Mouse (Mus musculus) liver, embryonic 11.5 days (tissue): ENCODE measurements at regions not wholly inside any gene's neighbourhood (a gene's known extent, or its start where the extent isn't known, plus 50 kb on each side); places are given as distances from the start of the nearest gene placed in this dataset.

Experiments
- ATAC-seq: fragments of 200-750 bp; cut with Nextera tagmentation; replicated peaks from 2 replicates; pipeline ENCODE4 v1.8.0; 2017; ENCODE audit warnings: moderate number of reproducible peaks, mild to moderate bottlenecking, moderate TSS enrichment, moderate library complexity; ENCODE audit not compliant: low FRiP score
- DNase-seq: peaks from one replicate; pipeline ENCODE4 v3.0.0-alpha.2; 2017; ENCODE audit warnings: low spot score
- H3K27ac ChIP-seq: fragments of 300-500 bp; sonication (generic); 2 replicates; pipeline ENCODE4 v1.5.1; 2014; ENCODE audit warnings: mild to moderate bottlenecking, low read depth, low read length, control low read depth
- H3K27me3 ChIP-seq: fragments of 300-500 bp; sonication (generic); replicated peaks from 2 replicates; pipeline ENCODE4 v1.6.1; 2014; ENCODE audit warnings: low read length, mixed read lengths; ENCODE audit not compliant: control insufficient read depth, insufficient read depth
- H3K36me3 ChIP-seq: fragments of 300-500 bp; sonication (generic); 2 replicates; pipeline ENCODE4 v1.6.1; 2014; ENCODE audit warnings: mild to moderate bottlenecking, low read length, moderate library complexity, mixed read lengths; ENCODE audit not compliant: control insufficient read depth, insufficient read depth
- H3K4me1 ChIP-seq: fragments of 300-500 bp; sonication (generic); replicated peaks from 2 replicates; pipeline ENCODE4 v1.6.1; 2014; ENCODE audit warnings: low read length, mixed read lengths; ENCODE audit not compliant: control insufficient read depth, insufficient read depth
- H3K4me2 ChIP-seq: fragments of 300-500 bp; sonication (generic); 2 replicates; pipeline ENCODE4 v1.6.1; 2014; ENCODE audit warnings: mild to moderate bottlenecking, control low read depth, moderate library complexity
- H3K4me3 ChIP-seq: fragments of 300-500 bp; sonication (generic); 2 replicates; pipeline ENCODE4 v1.5.1; 2014; ENCODE audit warnings: low read depth, low read length, control low read depth
- H3K9ac ChIP-seq: fragments of 300-500 bp; sonication (generic); 2 replicates; pipeline ENCODE4 v1.6.1; 2014; ENCODE audit warnings: low read depth, low read length, control low read depth
- H3K9me3 ChIP-seq: fragments of 300-500 bp; sonication (generic); 2 replicates; pipeline ENCODE4 v1.6.1; 2016; ENCODE audit warnings: low read length, inconsistent platforms, mixed read lengths; ENCODE audit not compliant: control insufficient read depth
- WGBS: fragments of 180-500 bp; shearing (Covaris S2); extraction: QIAGEN DNeasy Blood & Tissue Kit; methylation state at CpG from one replicate; pipeline ENCODE4 v1.1.7; 2014; 5-methylcytosine and 5-hydroxymethylcytosine counted together

GRCm38 (mm10) chr8:126696346-126697010 lies 102.7 kb upstream of the Irf2bp2 start:
- H3K9ac ChIP-seq = no peak overlapping the region
- no peak overlapping the region for H3K27ac ChIP-seq
- DNase-seq = no peak
- no peak overlapping the region for H3K4me2 ChIP-seq
- no peak; the same call in 1 of the 2 replicates for ATAC-seq
- H3K9me3 ChIP-seq = no peaks in the 10 kb centered on the region
- H3K36me3 ChIP-seq = no peaks in the 10 kb centered on the region
- no peaks in the 10 kb centered on the region; the same call in 1 of the 2 replicates for H3K4me1 ChIP-seq
- no peak overlapping the region for H3K4me3 ChIP-seq
- 61% methylated on average over 7 of the region's 7 CpGs for WGBS
- H3K27me3 ChIP-seq = no peaks in the 10 kb centered on the region

- Histone ChIP-seq H3K4me1 (no peaks in the 10 kb centered on the region; the same call in 1 of the 2 replicates), H3K9me3 (no peaks in the 10 kb centered on the region), H3K4me3 (no peak overlapping the region), H3K27ac (no peak overlapping the region), H3K4me2 (no peak overlapping the region), H3K36me3 (no peaks in the 10 kb centered on the region), H3K27me3 (no peaks in the 10 kb centered on the region), H3K9ac (no peak overlapping the region)
- WGBS = 76% methylated on average over 7 of the region's 7 CpGs
- DNase-seq (no peak), ATAC-seq (no peak)
Measured at GRCm38 (mm10) chr8:126694370-126694769, 100.6 kb upstream of the Irf2bp2 start.

GRCm38 (mm10) chr8:126693642-126694041 lies 99.9 kb upstream of the Irf2bp2 start:
- no peaks in the 10 kb centered on the region for H3K27me3 ChIP-seq
- no peak overlapping the region for H3K4me3 ChIP-seq
- no peak for ATAC-seq
- no peak overlapping the region for H3K4me2 ChIP-seq
- H3K27ac ChIP-seq = no peak overlapping the region
- no peak for DNase-seq
- 56% methylated on average over 1 of the region's 1 CpGs for WGBS
- H3K4me1 ChIP-seq = no peaks in the 10 kb centered on the region; the same call in 1 of the 2 replicates
- no peaks in the 10 kb centered on the region for H3K36me3 ChIP-seq
- H3K9ac ChIP-seq = no peak overlapping the region
- H3K9me3 ChIP-seq = no peaks in the 10 kb centered on the region

- no peak for ATAC-seq
- no peaks in the 10 kb centered on the region for H3K9me3 ChIP-seq
- H3K9ac ChIP-seq = no peak overlapping the region
- DNase-seq = no peak
- no peak overlapping the region for H3K4me2 ChIP-seq
- no peaks in the 10 kb centered on the region for H3K27me3 ChIP-seq
- no peaks in the 10 kb centered on the region; the same call in 1 of the 2 replicates for H3K4me1 ChIP-seq
- no peak overlapping the region for H3K4me3 ChIP-seq
- 91% methylated on average over 3 of the region's 3 CpGs for WGBS
- H3K36me3 ChIP-seq = no peaks in the 10 kb centered on the region
- H3K27ac ChIP-seq = no peak overlapping the region
Measured at GRCm38 (mm10) chr8:126692711-126693110, 98.9 kb upstream of the Irf2bp2 start.

GRCm38 (mm10) chr8:126692263-126692662 lies 98.5 kb upstream of the Irf2bp2 start:
- Histone ChIP-seq H3K27ac (no peak overlapping the region), H3K27me3 (no peaks in the 10 kb centered on the region), H3K36me3 (no peaks in the 10 kb centered on the region), H3K4me3 (no peak overlapping the region), H3K4me1 (no peaks in the 10 kb centered on the region; the same call in 1 of the 2 replicates), H3K4me2 (no peak overlapping the region), H3K9me3 (no peaks in the 10 kb centered on the region), H3K9ac (no peak overlapping the region)
- DNase-seq (no peak), ATAC-seq (no peak)
- 61% methylated on average over 3 of the region's 3 CpGs for WGBS

- Histone ChIP-seq H3K4me2 (no peak overlapping the region), H3K27ac (no peak overlapping the region), H3K9me3 (no peaks in the 10 kb centered on the region), H3K27me3 (no peaks in the 10 kb centered on the region), H3K4me1 (no peaks in the 10 kb centered on the region; the same call in 1 of the 2 replicates), H3K4me3 (no peak overlapping the region), H3K9ac (no peak overlapping the region), H3K36me3 (no peaks in the 10 kb centered on the region)
- ATAC-seq (no peak), DNase-seq (no peak)
- WGBS = 76% methylated on average over 5 of the region's 5 CpGs
Measured at GRCm38 (mm10) chr8:126688450-126688849, 94.7 kb upstream of the Irf2bp2 start.

- DNase-seq = no peak
- Histone ChIP-seq H3K4me2 (no peak overlapping the region), H3K36me3 (no peaks in the 10 kb centered on the region), H3K27me3 (no peaks in the 10 kb centered on the region), H3K4me1 (no peaks in the 10 kb centered on the region; the same call in 1 of the 2 replicates), H3K9me3 (no peaks in the 10 kb centered on the region), H3K4me3 (no peak overlapping the region), H3K9ac (no peak overlapping the region), H3K27ac (no peak overlapping the region)
- WGBS = 83% methylated on average over 6 of the region's 6 CpGs
- ATAC-seq = no peak
Measured at GRCm38 (mm10) chr8:126688014-126688413, 94.2 kb upstream of the Irf2bp2 start.

- no peaks in the 10 kb centered on the region for H3K27me3 ChIP-seq
- no peak overlapping the region for H3K4me2 ChIP-seq
- H3K36me3 ChIP-seq = no peaks in the 10 kb centered on the region
- H3K4me3 ChIP-seq = no peak overlapping the region
- no peak for DNase-seq
- no peak overlapping the region for H3K27ac ChIP-seq
- H3K9ac ChIP-seq = no peak overlapping the region
- 79% methylated on average over 4 of the region's 4 CpGs for WGBS
- no peaks in the 10 kb centered on the region for H3K9me3 ChIP-seq
- no peak for ATAC-seq
- H3K4me1 ChIP-seq = no peaks in the 10 kb centered on the region; the same call in 1 of the 2 replicates
Measured at GRCm38 (mm10) chr8:126686827-126687226, 93.0 kb upstream of the Irf2bp2 start.

- Histone ChIP-seq H3K9ac (no peak overlapping the region), H3K36me3 (no peaks in the 10 kb centered on the region), H3K27ac (no peak overlapping the region), H3K9me3 (no peaks in the 10 kb centered on the region), H3K27me3 (no peaks in the 10 kb centered on the region), H3K4me1 (no peaks in the 10 kb centered on the region; the same call in 1 of the 2 replicates), H3K4me3 (no peak overlapping the region), H3K4me2 (no peak overlapping the region)
- 73% methylated on average over 6 of the region's 6 CpGs for WGBS
- ATAC-seq (no peak), DNase-seq (no peak)
Measured at GRCm38 (mm10) chr8:126685365-126685764, 91.6 kb upstream of the Irf2bp2 start.
